Mouse (Mus musculus): ENCODE results near the gene Mast4.

Gene Mast4

DNA sequence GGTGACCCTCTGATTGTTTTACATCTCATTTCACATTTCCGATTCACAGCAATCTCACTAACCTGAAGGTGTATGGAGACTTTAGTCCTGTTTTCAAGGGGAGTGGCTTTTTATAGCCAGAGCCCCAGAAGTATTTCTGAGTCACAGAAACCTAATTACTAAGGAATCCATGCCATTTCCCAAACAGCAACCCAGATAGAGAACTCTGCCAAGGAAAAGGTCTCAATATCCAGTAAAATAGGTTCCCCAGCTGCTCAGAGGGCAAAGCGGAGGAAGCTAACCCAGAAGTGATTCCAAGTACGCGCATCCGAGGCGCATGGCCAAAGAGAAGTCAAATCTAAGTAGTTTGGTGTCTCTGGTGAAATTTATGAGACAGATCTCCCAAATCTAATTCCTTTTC lies 370.8 kb downstream of the Mast4 start:
- DNase-seq: no peak

DNA sequence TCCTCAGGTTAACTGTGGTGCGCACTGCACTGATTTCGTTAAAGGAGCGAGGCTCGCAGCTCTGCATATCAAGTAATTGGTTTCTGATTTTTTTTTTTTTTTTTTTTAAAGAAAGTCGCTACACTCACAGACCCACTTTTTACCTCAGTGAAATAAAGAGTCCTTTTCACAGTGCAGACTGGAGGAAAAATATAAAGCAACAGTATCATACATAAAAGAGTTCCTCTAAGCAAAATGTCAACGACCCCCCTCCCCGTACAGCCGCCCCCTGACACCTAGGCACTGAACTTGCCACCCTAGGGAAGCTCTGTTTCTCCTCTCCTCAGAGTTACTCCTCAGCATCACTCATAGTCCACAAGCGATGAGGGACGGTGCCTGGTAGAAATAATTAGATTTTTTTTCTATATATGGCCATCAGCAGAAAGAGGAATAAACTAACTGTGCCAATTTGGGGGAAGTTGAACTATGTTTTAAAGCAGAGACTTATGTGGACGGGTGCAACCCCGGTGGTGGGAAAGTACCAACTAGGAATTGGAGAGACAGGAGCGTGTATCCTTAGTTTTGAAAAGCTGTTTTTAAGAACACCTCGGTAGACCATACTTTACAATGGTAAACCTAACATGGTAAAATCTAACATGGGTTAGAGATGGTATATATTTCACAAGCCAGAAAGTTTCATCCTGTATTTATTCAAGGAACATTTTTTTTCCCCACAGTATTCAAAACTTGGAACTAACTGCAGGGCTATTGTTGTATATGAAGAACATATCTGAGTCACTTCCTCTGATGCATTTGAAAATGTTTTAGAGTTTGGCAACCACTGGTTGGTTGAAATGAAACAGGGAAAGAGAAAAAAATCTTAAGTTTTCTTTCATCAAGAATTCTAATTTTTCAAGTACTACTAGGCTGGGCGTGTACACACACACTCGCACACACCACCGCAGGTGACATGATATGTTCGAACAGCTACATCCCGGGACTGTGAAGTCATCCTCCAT lies 375.7 kb downstream of the Mast4 start:
- no peak for DNase-seq

DNA sequence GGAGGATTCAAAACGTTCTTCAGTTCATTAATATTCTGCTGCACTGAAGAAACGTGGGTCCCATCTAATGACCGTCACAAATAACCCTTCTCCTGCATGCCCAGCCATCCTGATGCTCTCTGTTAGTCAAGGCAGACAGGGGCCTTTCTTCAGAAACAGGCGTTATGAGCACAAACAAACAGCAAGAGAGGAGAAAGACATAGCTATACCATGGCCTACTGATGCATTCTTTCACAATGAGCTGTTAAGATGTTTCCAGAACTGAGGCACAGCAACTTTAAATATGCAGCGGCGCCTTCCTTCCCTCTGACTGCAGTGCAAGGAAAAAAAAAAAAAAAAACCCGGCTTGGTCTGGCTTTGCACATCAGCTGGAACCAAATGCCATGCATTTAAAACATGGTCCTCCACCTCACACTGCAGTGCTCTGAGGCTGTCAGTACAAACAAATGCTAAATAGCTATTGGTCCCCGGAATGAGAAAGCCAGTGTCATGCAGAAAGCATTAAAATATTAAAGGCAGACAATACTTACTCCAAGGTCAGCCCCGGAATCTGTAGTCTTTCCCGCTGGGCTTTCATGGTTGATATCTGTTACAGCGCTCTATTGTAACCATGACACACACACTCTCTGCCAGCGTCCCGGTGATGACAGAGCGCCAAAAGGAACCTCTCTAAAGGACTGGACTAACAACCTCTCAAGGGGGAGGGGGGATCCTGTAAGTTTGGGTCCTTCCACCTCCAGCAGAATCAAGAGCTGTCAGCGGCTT lies 376.6 kb downstream of the Mast4 start:
- DNase-seq: no peak

DNA sequence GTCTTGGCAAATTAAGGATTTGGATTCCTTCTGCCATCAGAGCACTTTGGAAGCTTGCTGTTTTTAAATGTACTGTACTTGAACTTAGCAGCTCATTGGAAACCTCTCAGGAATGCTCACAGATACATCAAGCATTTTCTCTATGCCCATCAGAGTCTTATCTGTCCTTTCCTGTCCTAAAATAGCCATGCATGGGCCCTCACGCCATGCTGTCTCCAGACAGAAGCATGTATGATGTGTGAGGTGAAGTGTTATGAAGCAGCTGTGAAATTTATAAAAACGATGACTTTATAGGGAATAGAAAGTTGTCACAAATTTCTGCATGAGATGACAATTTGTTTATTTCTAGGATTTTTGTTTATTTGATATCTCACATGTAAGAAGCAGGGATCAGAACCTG lies 378.8 kb downstream of the Mast4 start:
- no peak for DNase-seq

DNA sequence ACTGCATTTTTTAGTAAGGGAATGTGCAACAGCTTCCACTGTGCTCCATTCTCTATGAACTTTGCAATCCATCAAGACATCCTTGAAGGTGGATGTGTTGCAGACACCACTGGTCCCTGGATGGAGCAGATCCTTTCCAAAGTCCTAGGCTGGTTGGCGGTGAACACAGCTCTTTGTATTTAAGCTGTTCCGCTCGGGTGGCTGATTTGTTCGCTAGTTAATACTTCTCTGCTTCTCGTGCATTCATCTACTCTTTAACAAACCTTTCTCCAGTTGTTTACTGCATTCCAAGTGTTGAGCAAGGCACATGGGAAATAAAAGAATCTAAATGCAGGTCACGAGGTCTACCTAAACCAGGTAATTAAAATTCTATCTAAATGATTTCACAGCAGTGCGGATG lies 384.5 kb downstream of the Mast4 start:
- no peak for DNase-seq

DNA sequence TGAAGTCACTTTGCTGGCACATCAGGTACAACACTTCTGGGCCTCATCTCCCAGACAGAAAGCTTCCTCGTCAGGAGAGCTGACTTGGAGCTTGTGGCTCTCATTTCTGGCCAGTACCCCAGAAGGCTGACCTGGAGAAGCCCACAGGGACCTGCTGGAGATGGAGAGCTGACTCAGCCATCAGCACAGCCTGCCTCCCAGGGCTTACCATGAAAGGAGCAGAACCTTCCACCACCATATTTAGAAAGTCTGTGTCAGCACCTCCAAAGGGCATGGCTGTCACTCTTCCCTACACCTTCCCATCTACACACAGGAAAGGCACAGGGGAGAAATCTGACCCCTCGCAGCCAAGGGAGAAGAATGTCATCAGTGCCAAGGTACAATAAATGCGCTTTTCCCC lies 385.3 kb downstream of the Mast4 start:
- no peak for DNase-seq

DNA sequence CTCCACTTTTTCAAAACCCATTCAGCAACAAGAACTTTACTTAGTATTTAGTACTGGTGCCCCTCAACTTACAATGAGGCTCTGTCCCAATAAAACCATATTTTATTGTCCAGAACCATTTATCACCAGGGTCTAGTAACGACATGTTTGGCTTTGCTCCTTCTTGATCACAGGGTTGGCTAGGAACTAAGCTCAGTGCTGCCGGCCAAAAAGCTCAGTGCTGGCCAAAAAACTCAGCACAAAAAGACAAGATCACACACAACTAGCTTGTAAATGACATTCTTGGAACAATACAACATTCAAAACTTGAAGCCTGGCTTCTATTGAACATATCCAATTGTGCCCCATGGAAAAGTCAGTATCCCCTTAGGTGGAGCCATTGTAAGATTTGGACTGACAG lies 386.8 kb downstream of the Mast4 start:
- no peak for DNase-seq

DNA sequence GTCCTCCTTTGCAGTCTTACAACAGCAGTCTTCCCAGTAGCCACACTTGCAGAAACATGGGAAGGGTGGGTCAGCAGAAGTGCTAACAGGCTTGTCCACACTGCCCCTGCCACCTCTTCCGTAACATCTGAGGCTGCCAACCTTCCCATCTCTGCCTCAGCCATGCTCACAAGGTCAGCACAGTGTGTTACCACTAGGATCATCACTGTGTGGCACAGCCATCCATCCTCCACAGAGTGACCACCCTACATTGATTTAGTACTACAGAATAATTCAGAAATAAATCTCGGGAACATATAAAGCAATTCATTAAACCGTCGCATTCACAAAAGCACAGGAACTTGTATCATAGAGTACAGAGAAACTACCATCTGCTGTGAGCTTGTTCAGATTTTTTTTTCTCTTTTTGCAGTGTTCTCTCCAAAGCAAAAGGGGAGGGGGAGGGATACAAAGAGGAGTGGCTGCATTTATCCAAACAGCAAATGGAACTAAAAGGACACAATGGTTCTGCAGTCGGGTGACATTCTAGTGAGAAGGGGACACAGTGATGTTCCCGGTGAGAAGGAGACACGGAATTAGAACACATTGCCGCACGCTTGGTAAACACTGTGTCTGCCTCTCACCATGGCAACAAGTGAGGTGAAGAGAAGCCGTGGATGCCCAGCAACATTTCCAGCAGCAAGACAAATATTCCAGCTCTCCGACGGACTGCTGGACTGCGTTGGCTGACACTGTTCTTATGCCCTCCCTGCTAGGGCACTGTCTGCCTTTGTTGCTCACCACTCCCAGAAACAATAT lies 388.1 kb downstream of the Mast4 start:
- no peak for DNase-seq

DNA sequence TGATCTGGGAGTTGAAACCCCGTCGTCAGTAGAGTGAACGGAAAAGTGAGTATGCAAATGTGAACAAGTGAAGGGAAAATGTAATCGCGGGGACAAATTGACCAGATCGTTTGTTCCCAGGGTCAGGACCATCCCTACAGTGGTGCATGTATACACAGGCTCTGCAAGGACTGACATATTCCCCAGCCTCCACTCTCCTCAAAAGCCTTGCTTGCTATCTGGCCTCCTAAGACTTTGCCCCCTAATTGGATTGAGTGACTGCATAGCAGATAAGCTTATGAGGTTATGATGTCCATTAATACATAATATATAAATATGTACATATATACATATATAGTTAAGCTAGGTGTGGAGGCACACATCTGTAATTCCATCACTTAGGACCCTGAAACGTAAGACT lies 388.8 kb downstream of the Mast4 start:
- no peak for DNase-seq

DNA sequence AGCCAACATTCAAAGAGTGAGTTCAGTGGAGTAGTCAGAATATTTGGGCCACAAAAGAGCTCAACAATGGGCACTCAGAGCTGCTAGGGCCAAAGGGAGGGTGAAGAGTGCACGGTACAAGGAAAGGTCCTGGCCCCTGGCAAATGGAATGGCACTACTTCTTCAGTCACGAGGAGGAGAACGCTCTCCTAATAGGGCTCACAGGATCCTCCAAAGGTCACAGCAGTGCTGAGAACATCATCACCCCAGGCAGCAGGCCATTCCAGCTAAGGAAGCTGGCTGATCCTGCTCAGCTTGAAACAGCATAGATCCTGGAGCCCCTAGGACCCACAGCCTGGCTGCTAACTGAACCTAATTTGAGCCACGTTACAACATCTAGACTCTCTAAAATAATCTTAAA lies 389.8 kb downstream of the Mast4 start:
- DNase-seq: no peak

DNA sequence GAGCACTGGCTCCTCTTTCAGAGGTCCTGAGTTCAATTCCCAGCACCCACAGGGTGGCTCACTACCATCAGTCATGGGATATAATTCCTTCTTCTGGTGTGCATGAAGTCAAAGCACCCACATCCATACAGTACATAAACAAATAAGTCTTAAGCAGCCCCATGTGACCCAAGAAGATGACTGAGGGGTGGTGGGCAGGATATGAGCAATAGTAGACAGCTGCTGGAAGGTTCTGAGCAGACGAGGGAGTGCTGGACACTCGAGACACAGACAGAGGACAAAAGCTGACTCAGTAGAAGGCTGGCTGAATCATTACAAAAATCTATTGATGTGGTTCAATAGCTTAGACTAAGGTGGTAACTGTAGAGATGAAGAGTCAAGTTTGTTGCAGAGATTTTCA lies 391.7 kb downstream of the Mast4 start:
- no peak for DNase-seq

DNA sequence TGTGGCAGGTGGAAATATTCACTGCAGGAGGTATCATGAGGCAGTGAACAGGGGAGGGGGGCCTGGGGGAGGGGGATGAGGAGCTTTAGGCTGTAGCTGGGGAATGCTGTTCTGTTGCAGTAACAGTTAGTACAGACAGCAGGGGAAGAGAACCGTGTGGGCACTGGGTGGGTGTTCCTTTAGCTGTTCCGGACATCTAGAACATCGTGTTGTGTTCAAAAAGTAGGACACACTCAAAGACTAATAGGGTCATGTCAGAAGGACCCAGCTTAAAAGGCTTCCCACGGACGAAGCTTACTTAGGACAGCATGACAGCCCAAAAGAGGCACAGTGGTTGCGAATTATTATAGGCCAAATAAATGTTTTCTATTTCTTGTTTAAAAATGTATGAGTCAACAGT lies 393.8 kb downstream of the Mast4 start:
- DNase-seq: no peak

DNA sequence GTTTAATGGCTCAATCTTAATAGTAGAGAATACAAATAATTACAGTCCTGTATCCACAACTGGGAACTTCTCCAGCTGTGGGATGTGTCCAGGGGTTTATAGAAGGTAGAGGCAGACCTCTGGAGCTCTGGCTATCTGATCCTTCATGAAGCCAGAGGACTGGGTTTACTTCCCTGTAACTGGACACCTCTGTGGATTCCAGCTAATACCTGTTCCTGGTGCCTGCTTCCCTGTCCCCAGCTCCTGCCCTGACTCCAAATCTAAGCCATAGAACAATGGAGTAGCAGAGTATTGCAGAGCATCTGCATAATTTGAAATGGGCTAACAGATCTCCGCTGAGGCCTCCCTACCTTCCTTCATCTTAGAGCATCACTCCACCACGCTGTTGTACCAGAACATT lies 398.1 kb downstream of the Mast4 start:
- DNase-seq: no peak

DNA sequence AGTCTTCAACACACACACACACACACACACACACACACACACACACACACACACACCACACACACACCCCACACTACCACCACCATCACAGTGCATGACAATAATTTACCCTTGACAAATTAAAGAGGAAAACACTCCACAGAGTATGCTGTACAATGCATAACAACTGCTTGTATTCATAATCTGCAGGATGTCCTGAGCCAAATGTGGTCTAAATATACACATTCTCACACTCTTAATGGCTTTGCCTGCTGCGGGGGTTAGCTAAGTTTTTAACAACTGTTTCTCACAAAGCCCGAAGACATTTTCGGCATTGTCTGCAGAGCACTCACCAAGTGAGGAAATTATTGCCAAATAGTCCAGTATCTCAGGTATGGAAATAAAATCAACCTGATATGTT lies 398.5 kb downstream of the Mast4 start:
- DNase-seq: no peak

DNA sequence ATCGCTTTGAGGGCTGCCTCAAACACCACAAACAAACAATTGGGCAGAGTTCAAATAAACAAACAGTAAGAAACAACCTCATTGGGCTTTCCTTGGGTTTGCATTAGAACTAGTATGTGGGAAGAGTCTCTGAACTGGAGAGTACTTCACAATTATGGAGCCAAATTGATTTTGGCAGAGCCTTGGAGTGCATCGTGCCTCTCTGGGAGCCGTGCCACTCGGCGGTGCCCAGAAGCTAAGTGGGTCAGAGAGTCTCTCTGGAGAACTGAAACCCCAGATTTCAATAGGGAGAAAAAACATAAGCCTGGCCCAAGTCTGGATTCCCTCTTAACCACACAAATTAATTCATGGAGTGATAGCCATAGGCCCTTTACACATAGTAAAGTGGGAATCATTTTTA lies 400.6 kb downstream of the Mast4 start:
- peak; percentile 41 to 43 for DNase-seq

DNA sequence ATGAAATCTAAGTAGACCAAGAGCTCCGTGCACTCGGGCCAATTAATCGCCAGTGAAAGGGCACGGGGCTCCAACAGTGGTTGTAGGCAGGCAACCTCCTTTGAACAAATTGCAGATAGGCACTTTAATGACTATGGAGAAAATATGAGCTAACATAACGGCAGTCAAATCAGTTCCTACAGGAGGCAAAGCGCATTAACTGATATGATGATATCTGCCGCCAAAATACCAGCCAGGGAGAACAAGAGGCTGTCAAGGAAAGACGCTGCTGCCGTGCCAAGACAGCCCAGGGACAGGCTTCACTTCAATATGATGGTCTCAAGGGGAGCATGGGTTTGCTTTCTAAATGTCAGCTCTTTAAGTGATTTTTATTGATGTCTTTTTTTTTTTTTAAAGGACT lies 401.9 kb downstream of the Mast4 start:
- DNase-seq: no peak

DNA sequence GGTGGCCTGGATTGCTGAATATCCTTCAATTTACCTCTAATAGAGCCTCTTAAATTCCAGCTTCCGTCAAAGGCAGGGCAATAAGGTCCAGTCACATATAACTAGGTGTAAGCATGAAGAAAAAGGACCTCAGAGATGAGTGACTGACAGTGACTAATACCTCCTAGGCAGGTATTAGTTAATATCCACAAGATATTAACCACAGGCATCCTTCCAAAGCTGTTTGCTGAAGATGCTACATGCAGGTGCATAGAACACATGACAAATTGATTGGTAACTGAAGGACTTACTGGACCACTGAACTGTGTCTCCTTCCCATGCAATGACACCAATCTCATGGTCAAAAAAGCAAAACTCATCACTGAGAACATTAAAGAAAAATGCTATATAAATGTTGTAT lies 402.3 kb downstream of the Mast4 start:
- no peak for DNase-seq

DNA sequence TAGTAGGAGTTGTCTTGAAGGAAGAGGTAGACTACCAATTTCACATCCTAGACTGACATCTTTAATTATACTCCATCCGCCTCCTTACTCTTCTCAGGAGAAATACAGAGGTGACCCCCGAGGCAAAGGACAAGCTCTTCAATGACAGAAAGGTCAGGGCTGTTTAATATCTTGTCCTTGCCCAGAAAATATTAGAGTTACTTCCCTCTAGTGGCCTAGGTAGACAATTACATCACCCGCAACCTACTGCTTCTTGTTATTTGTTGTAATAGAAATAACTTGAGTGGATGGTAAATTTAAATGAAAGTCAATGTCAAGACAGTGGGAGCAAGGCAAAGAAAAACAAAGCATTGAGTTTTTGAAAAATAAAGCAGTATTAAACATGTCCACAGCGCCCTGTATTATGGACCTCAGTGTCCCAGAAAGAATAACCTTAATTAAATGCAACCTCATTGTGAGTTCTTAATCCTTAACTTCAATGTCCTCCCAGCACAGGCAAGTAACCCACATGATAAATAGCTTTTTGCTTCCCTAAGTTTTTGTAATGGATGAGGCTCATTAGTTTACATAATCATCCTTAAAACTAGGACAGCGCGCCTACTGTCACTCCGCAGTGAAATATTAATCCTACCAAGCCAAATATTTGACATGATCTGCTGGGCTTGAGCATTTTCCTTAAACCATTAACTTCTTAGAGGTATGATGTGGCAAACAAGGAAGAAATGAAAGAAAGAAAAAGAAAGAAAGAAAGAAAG lies 408.3 kb downstream of the Mast4 start:
- no peak for DNase-seq

DNA sequence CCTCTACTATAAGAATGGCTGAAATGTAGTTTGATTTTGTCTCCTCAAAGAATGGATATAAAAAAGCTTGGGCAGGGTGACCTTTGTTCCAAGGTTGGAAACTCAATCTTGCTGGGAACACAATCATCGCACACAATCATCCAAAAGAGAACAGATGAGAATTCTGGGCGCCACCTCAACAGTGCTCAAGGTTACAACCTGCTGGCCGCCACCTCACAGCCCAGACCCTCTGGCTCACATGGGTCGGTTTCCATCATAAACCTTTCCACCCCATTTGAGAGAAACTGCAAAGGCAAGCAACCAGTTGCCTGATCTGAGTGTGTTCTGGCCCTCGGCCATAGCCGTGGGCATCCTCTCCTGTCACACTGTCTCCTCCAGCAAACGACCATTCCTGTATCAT lies 414.6 kb downstream of the Mast4 start:
- DNase-seq: no peak

DNA sequence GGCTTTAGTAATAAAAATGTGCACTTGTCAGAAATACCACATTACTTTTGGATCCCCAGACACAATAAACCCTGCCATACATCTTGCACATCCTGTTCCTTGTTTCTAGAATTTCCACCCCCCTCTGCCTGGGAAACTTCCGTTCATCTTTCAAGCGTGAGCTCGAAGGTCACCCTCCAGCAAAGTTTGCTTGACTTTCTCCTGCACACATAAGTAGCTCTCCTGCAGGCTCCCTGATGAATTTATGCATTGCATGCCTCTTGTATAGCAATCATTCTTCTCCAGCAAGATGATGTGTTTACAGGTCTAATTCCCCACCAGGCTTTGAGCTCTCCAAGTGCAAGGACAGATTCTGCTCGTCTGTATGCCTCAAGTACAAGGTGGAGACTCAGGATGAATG lies 415.7 kb downstream of the Mast4 start:
- no peak for DNase-seq

DNA sequence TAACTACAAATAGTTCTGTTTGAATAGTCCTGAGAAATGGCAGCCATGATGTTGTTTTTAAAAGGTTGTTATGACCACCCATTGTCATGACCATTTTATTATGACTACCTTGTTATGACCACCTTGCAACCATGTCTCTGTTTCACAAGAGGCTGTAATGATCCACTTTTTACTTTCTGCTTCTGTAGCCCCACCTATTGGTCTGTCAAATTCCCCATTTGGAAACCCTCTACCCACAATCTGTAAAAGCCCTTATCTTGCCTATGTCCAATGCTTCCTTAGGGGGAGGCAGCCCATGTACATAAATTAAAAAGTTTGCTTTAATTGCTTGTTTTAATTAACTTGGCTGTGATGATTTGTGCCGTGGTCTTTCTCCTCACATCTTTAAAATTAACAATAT lies 419.0 kb downstream of the Mast4 start:
- no peak for DNase-seq

DNA sequence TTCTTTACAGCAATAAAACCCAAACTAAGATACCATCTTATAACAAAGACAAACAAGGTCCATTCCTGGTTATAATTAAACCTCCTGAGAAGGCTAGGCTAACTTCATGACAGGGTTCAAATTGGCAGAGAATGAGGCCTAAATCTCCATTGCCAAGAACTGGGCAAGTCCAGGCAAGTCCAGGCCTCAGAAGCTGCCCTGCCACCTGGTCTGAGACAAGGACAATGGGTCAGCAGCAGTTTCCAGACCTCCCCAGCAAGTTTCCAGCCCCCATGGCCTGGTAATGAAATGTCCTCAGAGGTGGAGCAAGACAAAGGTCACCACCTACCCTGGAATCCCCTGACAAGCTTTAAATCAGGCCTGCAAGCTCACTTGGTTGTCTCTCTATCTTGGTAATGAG lies 419.5 kb downstream of the Mast4 start:
- no peak for DNase-seq

DNA sequence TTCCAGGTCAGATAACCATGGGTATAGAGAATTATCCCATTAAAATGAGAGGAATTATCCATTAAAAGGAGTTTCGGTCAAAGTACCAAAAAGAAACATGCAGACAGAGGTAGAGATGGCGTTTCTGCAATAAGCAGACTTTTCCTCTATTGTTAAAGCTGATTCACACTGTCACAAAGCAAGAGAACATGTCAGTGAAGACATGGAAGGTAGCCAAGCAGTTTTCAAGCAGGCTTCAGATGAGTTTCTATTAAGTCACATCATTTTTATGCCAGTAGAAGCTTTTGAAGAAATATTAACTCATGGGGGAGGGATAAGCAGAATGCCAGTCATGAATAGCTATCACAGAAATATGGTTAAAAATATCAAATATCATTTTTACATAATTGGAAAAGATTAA lies 420.4 kb downstream of the Mast4 start:
- no peak for DNase-seq
